Mouse (Mus musculus) olfactory bulb, adult 2 months (tissue): ENCODE data around the gene Slc1a6.

ENCODE experiments used
- CTCF ChIP-seq: fragments of 200-500 bp; IDR thresholded peaks from 2 replicates; pipeline ENCODE4 v1.5.1; 2012; ENCODE audit warnings: low read depth, mild to moderate bottlenecking, low read length, moderate library complexity; ENCODE audit not compliant: insufficient read depth
- POLR2A ChIP-seq: fragments of 200-500 bp; IDR thresholded peaks from 2 replicates; pipeline ENCODE4 v1.6.1; 2012; ENCODE audit warnings: mild to moderate bottlenecking, low read depth, low read length, moderate library complexity; ENCODE audit not compliant: insufficient read depth

DNA sequence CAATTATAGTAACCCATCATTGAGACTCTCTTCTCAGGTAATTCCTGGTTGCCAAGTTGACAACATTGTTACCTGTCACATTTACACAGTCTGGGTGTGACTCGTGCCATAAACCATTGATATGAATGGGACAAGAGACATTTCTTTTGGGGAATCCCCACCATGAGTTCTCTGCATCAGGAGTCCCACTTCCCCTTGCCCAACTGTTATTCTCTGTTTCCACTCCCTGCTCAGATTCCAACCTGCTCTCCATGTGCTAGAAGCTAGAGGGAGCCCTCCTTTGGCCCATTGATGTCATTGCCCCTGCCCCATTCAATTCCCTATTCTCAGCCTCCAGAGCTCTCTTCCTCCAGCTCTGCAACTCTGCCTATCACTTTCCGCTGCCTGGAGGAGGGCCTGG, 21.2 kb downstream of the Slc1a6 start:
- no peak for TF ChIP-seq CTCF
- no peak for TF ChIP-seq POLR2A
